Mouse (Mus musculus) c-Kit-negative CD71-positive TER-119-positive erythroid progenitor cells, embryonic 14.5 days (primary cell): ENCODE data around the gene Snapc4.

Source experiments
- DNase-seq: peaks from one replicate; pipeline ENCODE4 v3.0.0-alpha.2; 2013; ENCODE audit warnings: low read depth, low spot score

The Snapc4 gene

DNA sequence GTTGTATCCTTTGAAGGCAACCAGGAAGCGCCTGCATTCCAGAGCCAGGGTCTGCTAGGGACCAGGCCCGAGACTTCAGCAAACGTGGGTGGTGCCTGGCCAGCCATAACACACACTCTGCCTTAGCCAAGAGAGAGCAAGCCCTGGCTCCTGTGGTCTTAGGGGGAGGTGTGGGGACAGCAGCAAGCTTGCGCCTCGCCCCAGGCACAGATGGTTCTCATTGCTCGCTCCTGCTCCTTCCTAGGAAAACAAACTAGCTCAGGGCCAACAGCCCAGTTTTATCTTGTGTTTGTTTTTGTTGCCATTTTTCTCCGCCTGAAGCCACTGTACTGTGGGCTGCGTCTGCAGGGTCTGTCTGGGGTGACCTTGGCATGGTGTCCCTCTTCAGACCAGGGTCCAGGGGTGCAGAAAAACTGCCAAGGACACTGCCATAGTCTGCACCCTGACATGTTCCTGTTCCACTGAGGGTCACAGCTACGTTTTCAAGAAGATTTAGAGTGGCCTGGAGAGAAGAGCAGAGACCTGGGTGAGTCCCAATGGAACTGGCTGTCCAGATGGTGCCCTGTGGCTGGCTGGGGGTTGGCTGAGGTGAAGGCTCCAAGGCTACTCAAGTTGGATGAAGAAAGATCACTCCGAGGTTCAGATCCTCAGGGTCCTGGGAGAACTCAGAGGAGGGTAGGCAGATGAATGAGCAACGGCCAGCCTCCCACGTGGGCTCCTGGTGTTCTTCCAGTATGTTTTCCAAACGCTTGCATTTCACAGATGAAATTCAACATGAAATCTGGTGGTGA, 66.0 kb downstream of the Snapc4 start:
- DNase-seq, result no peak

DNA sequence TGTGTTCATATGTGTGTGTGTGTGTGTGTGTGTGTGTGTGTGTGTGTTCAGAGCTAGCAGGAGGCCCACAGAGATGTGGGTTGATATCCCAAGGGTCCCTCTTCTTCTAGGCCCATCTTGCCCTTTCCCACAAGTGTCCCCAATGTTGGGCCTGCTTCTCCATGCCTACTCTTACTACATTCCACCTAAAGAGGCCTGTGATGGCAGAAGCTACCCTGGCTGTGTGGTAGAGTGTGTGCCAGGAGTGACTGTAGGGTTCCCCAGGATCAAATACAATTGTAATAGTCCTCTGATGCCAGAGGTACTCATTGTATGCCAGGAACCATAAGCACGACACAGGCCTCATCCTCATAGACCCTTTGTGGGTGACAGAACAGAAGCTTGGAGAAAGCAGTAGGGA, 67.1 kb downstream of the Snapc4 start:
- no peak for DNase-seq

DNA sequence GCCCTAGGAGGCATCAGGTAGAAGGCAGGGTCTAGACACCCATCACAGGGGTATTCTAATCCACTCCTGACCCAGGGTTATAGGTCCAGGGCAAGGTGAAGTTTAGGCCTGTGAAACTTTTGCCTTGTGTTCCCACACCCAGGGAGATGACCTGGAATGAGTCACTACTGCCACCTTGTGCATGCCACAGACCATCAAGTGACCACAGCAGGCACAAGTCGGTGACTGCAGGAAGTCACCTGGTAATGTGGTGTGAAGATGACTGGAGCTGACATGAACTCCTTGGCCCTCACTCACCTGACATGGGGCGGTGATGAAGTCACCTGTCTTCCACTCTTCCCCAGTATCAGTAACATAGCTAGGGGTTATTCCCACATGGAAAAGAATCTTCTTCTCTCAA, 67.6 kb downstream of the Snapc4 start:
- DNase-seq, result no peak
